Mouse (Mus musculus) liver, embryonic 16.5 days (tissue): ENCODE results near the gene Ctnnd1. TPM values are rescaled to one million over a fixed set of nuclear protein-coding genes. Genes with fewer than 3 reads are reported as not detected.
"Not testable (repeated sequence)": the region's sequence is repeated elsewhere in the genome, so short reads cannot be mapped to it uniquely, and the experiment has no call there.

ENCODE experiments used
- ATAC-seq: fragments of 200-750 bp; cut with Nextera tagmentation; 2 replicates; pipeline ENCODE4 v1.8.0; 2017; ENCODE audit warnings: low read depth, mild to moderate bottlenecking, moderate number of reproducible peaks, moderate library complexity
- H3K27ac ChIP-seq: fragments of 300-500 bp; sonication (generic); 2 replicates; pipeline ENCODE4 v1.5.1; 2014; ENCODE audit warnings: mild to moderate bottlenecking, low read length
- H3K27me3 ChIP-seq: fragments of 300-500 bp; sonication (generic); 2 replicates; pipeline ENCODE4 v1.6.1; 2014; ENCODE audit warnings: low read depth, low read length, mixed read lengths; ENCODE audit not compliant: control insufficient read depth, insufficient read depth
- H3K36me3 ChIP-seq: fragments of 300-500 bp; sonication (generic); 2 replicates; pipeline ENCODE4 v1.6.1; 2014; ENCODE audit warnings: mild to moderate bottlenecking; ENCODE audit not compliant: control insufficient read depth, insufficient read depth
- H3K4me1 ChIP-seq: fragments of 300-500 bp; sonication (generic); 2 replicates; pipeline ENCODE4 v1.6.1; 2014; ENCODE audit warnings: low read depth, low read length, mixed read lengths; ENCODE audit not compliant: control insufficient read depth
- H3K4me2 ChIP-seq: fragments of 300-500 bp; sonication (generic); 2 replicates; pipeline ENCODE4 v1.6.1; 2014; ENCODE audit warnings: low read depth, low read length, mixed read lengths
- H3K4me3 ChIP-seq: fragments of 300-500 bp; sonication (generic); 2 replicates; pipeline ENCODE4 v1.5.1; 2014; ENCODE audit warnings: low read depth, mild to moderate bottlenecking, low read length
- H3K9ac ChIP-seq: fragments of 300-500 bp; sonication (generic); 2 replicates; pipeline ENCODE4 v1.6.1; 2014; ENCODE audit warnings: low read depth, low read length
- H3K9me3 ChIP-seq: fragments of 300-500 bp; sonication (generic); replicated peaks from 2 replicates; pipeline ENCODE4 v1.6.1; 2016; ENCODE audit warnings: low read length; ENCODE audit not compliant: control insufficient read depth
- WGBS: fragments of 180-500 bp; shearing (Covaris S2); extraction: QIAGEN DNeasy Blood & Tissue Kit; methylation state at CpG from one replicate; pipeline ENCODE4 v1.1.7; 2014; ENCODE audit not compliant: insufficient replicate concordance; 5-methylcytosine and 5-hydroxymethylcytosine counted together
- polyA plus RNA-seq: library from polyadenylated mRNA; unstranded; fragments of >200 nt; fragmentation: Nextera tagmentation; extraction: Ambion mirVana; gene quantifications from 2 replicates; pipeline ENCODE4 v1.2.1, GENCODE M21; 2015

The Ctnnd1 gene
- polyA plus RNA-seq, 1 experiment from 2014 or later = 16.0 TPM

- Histone ChIP-seq H3K36me3 (peaks cover 31% of the 10 kb centered on the region), H3K4me1 (peaks cover 36% of the 10 kb centered on the region)
Measured at GRCm38 (mm10) chr2:84677270-84677967, 26.9 kb upstream of the Ctnnd1 start.

DNA sequence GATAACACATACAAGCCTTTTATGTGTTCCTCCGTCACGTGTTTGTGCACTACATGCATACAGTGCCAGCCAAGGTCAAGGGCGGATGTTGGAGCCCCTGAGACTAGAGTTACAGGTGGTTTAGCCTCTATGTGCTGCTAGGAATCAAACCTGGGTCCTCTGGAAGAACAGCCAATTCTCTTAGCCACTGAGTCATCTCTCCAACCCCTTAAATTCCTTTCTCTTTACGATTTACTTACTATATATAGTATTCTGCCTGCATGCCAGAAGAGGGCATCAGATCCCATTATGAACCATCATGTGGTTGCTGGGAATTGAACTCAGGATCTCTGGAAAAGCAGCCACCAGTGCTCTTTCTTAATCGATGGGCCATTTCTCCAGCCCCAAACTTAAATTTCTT, 21.0 kb upstream of the Ctnnd1 start:
- H3K27me3 ChIP-seq, H3K27ac ChIP-seq, H3K4me3 ChIP-seq, H3K4me2 ChIP-seq, ATAC-seq, H3K9me3 ChIP-seq, H3K9ac ChIP-seq: not testable (repeated sequence)
- Histone ChIP-seq H3K4me1 (peaks cover 15% of the 10 kb centered on the region), H3K36me3 (peaks cover 28% of the 10 kb centered on the region)
- WGBS = 52% methylated on average over 4 of the region's 5 CpGs

More at GRCm38 (mm10) chr2:84677270-84677967, 26.9 kb upstream of the Ctnnd1 start:
- Histone ChIP-seq H3K4me2 (peak overlapping the region; percentile 75), H3K27ac (peak overlapping the region; percentile 48), H3K27me3 (no peaks in the 10 kb centered on the region), H3K9me3 (no peaks in the 10 kb centered on the region), H3K4me3 (peak overlapping the region; percentile 76), H3K9ac (peak overlapping the region; percentile 63)
- 7% methylated on average over 22 of the region's 22 CpGs for WGBS
- ATAC-seq = peak; percentile 13

DNA sequence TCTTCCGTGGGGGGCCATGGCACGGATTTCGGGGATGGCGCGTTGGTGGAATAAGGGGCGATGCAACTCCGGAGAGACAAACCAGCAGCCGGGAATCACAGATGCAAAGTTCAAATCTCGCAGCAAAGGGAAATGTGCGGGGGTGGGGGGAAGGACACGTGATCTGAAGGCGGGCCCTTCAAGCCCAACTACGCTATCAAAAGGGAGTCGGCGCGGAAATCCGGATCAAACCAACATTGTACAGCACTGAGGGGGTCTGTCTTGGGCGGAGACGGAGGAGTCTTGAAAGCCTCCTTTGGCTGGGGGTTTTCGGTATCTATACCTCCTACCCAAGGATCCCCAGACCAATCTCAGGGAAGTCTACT, 20.0 kb upstream of the Ctnnd1 start, which contains the start of gene Selenoh:
TSS of gene Selenoh (minus strand) at position 202 of the 365 bp plus-strand sequence.
- peak within 1 kb of the TSS; percentile 93 for H3K4me2 ChIP-seq
- H3K4me3 ChIP-seq = peak within 1 kb of the TSS; percentile 97
- peak; percentile 93 for ATAC-seq
- peak within 1 kb of the TSS; percentile 81 for H3K27ac ChIP-seq
- WGBS = under 1% methylated on average over 20 of the region's 20 CpGs
- H3K4me1 ChIP-seq = peaks cover 8% of the 10 kb centered on the region
- H3K36me3 ChIP-seq = peaks cover 25% of the 10 kb centered on the region
- H3K9ac ChIP-seq = peak within 1 kb of the TSS; percentile 91
- no peaks in the 10 kb centered on the region for H3K9me3 ChIP-seq
- no peaks in the 10 kb centered on the region for H3K27me3 ChIP-seq

- 2% methylated on average over 39 of the region's 39 CpGs for WGBS
- no peaks in the 10 kb centered on the region for H3K27me3 ChIP-seq
- peak overlapping the region; percentile 93 for H3K4me2 ChIP-seq
- H3K36me3 ChIP-seq = peaks cover 19% of the 10 kb centered on the region
- peak overlapping the region; percentile 97 for H3K4me3 ChIP-seq
- peak overlapping the region; percentile 91 for H3K9ac ChIP-seq
- H3K27ac ChIP-seq = peak overlapping the region; percentile 81
- H3K4me1 ChIP-seq = peaks cover 8% of the 10 kb centered on the region
- ATAC-seq = peak; percentile 56
- no peaks in the 10 kb centered on the region for H3K9me3 ChIP-seq
Measured at GRCm38 (mm10) chr2:84669828-84670568, 19.4 kb upstream of the Ctnnd1 start.

- H3K4me3 ChIP-seq = no peak overlapping the region
- H3K9ac ChIP-seq = no peak overlapping the region
- H3K27me3 ChIP-seq = no peaks in the 10 kb centered on the region
- peaks cover 8% of the 10 kb centered on the region for H3K4me1 ChIP-seq
- H3K9me3 ChIP-seq = no peaks in the 10 kb centered on the region
- no peak overlapping the region for H3K27ac ChIP-seq
- no peak overlapping the region for H3K4me2 ChIP-seq
- 43% methylated on average over 12 of the region's 12 CpGs for WGBS
- ATAC-seq = no peak
- H3K36me3 ChIP-seq = no peaks in the 10 kb centered on the region
Measured at GRCm38 (mm10) chr2:84666081-84666480, 15.5 kb upstream of the Ctnnd1 start.

- no peaks in the 10 kb centered on the region for H3K36me3 ChIP-seq
- H3K27ac ChIP-seq = no peak overlapping the region
- H3K4me2 ChIP-seq = no peak overlapping the region
- H3K27me3 ChIP-seq = no peaks in the 10 kb centered on the region
- no peak overlapping the region for H3K9ac ChIP-seq
- H3K9me3 ChIP-seq = no peaks in the 10 kb centered on the region
- 25% methylated on average over 2 of the region's 2 CpGs for WGBS
- H3K4me1 ChIP-seq = no peaks in the 10 kb centered on the region
- no peak overlapping the region for H3K4me3 ChIP-seq
- no peak for ATAC-seq
Measured at GRCm38 (mm10) chr2:84662866-84663265, 12.3 kb upstream of the Ctnnd1 start.

- H3K4me2 ChIP-seq = no peak overlapping the region
- H3K9me3 ChIP-seq = no peaks in the 10 kb centered on the region
- no peak overlapping the region for H3K9ac ChIP-seq
- ATAC-seq = peak; percentile 84
- 39% methylated on average over 3 of the region's 3 CpGs for WGBS
- H3K36me3 ChIP-seq = no peaks in the 10 kb centered on the region
- H3K4me3 ChIP-seq = no peak overlapping the region
- no peaks in the 10 kb centered on the region for H3K27me3 ChIP-seq
- H3K4me1 ChIP-seq = no peaks in the 10 kb centered on the region
- H3K27ac ChIP-seq = no peak overlapping the region
Measured at GRCm38 (mm10) chr2:84660253-84660652, 9.7 kb upstream of the Ctnnd1 start.

DNA sequence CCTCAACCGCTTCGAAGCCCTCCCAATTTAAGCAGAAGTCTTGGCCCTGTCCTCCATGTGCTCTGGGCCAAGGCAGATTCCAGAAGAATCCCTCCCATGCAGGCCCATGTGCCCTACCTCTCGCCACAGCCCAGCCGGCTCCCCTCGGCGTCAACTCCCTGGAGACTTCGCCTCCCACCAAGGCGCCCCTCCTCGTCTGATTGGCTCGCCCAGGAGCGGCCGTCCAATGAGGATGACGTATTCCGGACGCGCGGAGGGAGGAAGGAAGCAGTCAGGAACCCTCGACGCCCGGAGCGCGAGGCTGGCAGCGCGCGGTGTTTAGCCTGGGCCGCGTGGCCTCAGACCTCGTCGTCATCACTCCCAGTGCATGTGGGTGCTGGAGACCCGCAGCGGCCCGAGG, 8.2 kb upstream of the Ctnnd1 start, which contains the start of gene Btbd18:
TSS of gene Btbd18 (plus strand) at position 274 of the 400 bp plus-strand sequence.
- Histone ChIP-seq H3K4me3 (no peak within 1 kb of the TSS), H3K27me3 (no peaks in the 10 kb centered on the region), H3K27ac (peak within 1 kb of the TSS; percentile 25; the same call in 1 of the 2 replicates), H3K4me1 (no peaks in the 10 kb centered on the region), H3K4me2 (no peak within 1 kb of the TSS), H3K9ac (no peak within 1 kb of the TSS), H3K36me3 (no peaks in the 10 kb centered on the region), H3K9me3 (no peaks in the 10 kb centered on the region)
- 89% methylated on average over 32 of the region's 32 CpGs for WGBS
- no peak for ATAC-seq

DNA sequence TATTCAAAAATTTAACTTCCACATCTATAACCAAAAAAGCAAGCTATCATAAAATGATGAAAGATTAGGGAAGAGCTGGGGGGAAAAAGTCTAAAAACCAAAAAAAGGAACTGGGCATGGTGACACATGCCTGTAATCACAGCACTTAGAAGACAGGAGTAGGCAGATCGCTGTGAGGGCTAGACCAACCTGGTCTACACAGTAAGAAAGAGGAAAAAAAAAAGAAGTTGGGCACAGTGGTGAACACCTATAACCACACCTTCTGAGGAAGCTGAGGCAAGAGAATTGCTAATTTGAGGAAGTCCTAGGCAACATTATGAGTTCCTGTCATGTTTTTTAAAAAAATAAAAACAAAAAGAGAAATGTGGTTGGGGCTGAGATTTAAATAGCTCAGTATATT, 5.3 kb upstream of the Ctnnd1 start:
- no peaks in the 10 kb centered on the region for H3K9me3 ChIP-seq
- 5% methylated on average over 1 of the region's 1 CpGs for WGBS
- H3K27ac ChIP-seq = no peak overlapping the region
- H3K36me3 ChIP-seq = no peaks in the 10 kb centered on the region
- H3K4me2 ChIP-seq = no peak overlapping the region
- H3K27me3 ChIP-seq = no peaks in the 10 kb centered on the region
- H3K4me1 ChIP-seq = no peaks in the 10 kb centered on the region
- no peak overlapping the region for H3K9ac ChIP-seq
- no peak overlapping the region for H3K4me3 ChIP-seq
- ATAC-seq = no peak
